ENCODE assay signal across 8 mouse cellular contexts in genomic region chr3:31094531-31095178, GRCm38 (mm10). TPM values are rescaled to one million over a fixed set of nuclear protein-coding genes. Genes with fewer than 3 reads are reported as not detected.
A peak's percentile ranks its signal among the peaks of the same experiment; 100 is the strongest.
DNase-seq lines count a peak whose midpoint lies in the region; ATAC-seq and TF ChIP-seq lines count a peak whose summit lies in the region.

TSS of gene Skil (plus strand) at chr3:31095058.

- intact Hi-C loops in heart, postnatal 36 days (cut with DNase I), result loop anchor here (1.0 to 5.0 kb wide), 3 partner anchors 37 to 302 kb away; partner anchors contain the start of gene Sec62

- H3K4me3 ChIP-seq in ES-E14 (ENCODE audit: insufficient read depth in 1 of 2, low read depth in 1 of 2, low read length in 2 of 2, poor library complexity in 1 of 2, severe bottlenecking in 1 of 2), result peak within 1 kb of the TSS; percentile 85 to 99
- H3K4me3 ChIP-seq in forebrain, embryonic 16.5 days (replicated peaks; ENCODE audit: low read length), result peak within 1 kb of the TSS; percentile 99
- peak within 1 kb of the TSS; percentile 98 for H3K4me3 ChIP-seq in lung, embryonic 15.5 days

- H3K4me1 ChIP-seq in ES-E14 (ENCODE audit: control insufficient read depth in 2 of 2, insufficient read depth in 2 of 2, low read length in 2 of 2, poor library complexity in 1 of 2), result peaks cover 21% of the 10 kb centered on the region in 2 experiments
- peaks cover 26% of the 10 kb centered on the region for H3K4me1 ChIP-seq in forebrain, embryonic 16.5 days (replicated peaks; ENCODE audit: control insufficient read depth, insufficient read depth, low read length)
- peaks cover 31% of the 10 kb centered on the region for H3K4me1 ChIP-seq in lung, embryonic 15.5 days

- H3K4me2 ChIP-seq in forebrain, embryonic 16.5 days (ENCODE audit: low read length), result peak within 1 kb of the TSS; percentile 90
- peak within 1 kb of the TSS; percentile 79 for H3K4me2 ChIP-seq in lung, embryonic 15.5 days

- H3K9ac ChIP-seq in ES-E14 (ENCODE audit: insufficient read depth, low read depth, low read length, poor library complexity, severe bottlenecking), result peak within 1 kb of the TSS; percentile 93
- H3K9ac ChIP-seq in forebrain, embryonic 16.5 days (replicated peaks; ENCODE audit: low read depth, low read length), result peak within 1 kb of the TSS; percentile 95
- H3K9ac ChIP-seq in lung, embryonic 15.5 days, result peak within 1 kb of the TSS; percentile 88

- H3K27ac ChIP-seq in ES-E14 (ENCODE audit: insufficient read depth, low read depth, low read length, poor library complexity, severe bottlenecking), result peak within 1 kb of the TSS; percentile 100
- H3K27ac ChIP-seq in forebrain, embryonic 16.5 days (ENCODE audit: low read length), result peak within 1 kb of the TSS; percentile 99
- H3K27ac ChIP-seq in lung, embryonic 15.5 days, result peak within 1 kb of the TSS; percentile 99

- no peaks in the 10 kb centered on the region for H3K27me3 ChIP-seq in forebrain, embryonic 16.5 days (replicated peaks; ENCODE audit: control insufficient read depth, insufficient read depth, low read length)
- H3K27me3 ChIP-seq in lung, embryonic 15.5 days, result no peaks in the 10 kb centered on the region

- peaks cover 5% of the 10 kb centered on the region; the same call in 1 of the 2 replicates for H3K36me3 ChIP-seq in ES-E14 (ENCODE audit: control insufficient read depth, insufficient read depth, low read length, poor library complexity, severe bottlenecking)
- no peaks in the 10 kb centered on the region for H3K36me3 ChIP-seq in forebrain, embryonic 16.5 days (ENCODE audit: control insufficient read depth, insufficient read depth)
- no peaks in the 10 kb centered on the region for H3K36me3 ChIP-seq in lung, embryonic 15.5 days

- in situ Hi-C loops in ES-E14 (cut with MboI; ENCODE audit: low sequenced_read_pairs in 2 of 2, unreplicated experiment in 2 of 2), result no loop called here

- no peaks in the 10 kb centered on the region for H3K9me3 ChIP-seq in ES-E14 (ENCODE audit: control insufficient read depth, insufficient read depth, low read depth, low read length)
- no peaks in the 10 kb centered on the region for H3K9me3 ChIP-seq in forebrain, embryonic 16.5 days (ENCODE audit: control insufficient read depth, low read length)
- no peaks in the 10 kb centered on the region for H3K9me3 ChIP-seq in lung, embryonic 15.5 days

- WGBS in forebrain, embryonic 16.5 days, result under 1% methylated on average over 40 of the region's 109 CpGs
- WGBS in lung, embryonic 15.5 days, result 0% methylated on average over 36 of the region's 109 CpGs

- DNase-seq in ES-E14 (ENCODE audit: low read depth, low spot score), result peak; percentile 84
- DNase-seq in cerebellum, adult 11-12 months, result peak; percentile 94
- DNase-seq in heart, postnatal 36 days, result peak; percentile 93 to 94
- DNase-seq in layer of hippocampus, adult 8-10 months (ENCODE audit: low spot score in 2 of 2), result peak; percentile 89 to 90
- DNase-seq in ovary, adult 18-20 months (ENCODE audit: low spot score), result peak; percentile 92
- peak; percentile 95 for DNase-seq in thymus, postnatal 0 days (ENCODE audit: low spot score)

- peak; percentile 93 for ATAC-seq in forebrain, embryonic 16.5 days
- peak; percentile 96 for ATAC-seq in lung, embryonic 15.5 days (ENCODE audit: borderline replicate concordance, extremely low read depth, low FRiP score, low TSS enrichment)

TF ChIP-seq in ES-E14, 5 proteins besides CTCF, POLR2A, EP300 and RAD21:
- TF ChIP-seq ZNF384 (IDR thresholded peaks at IDR 0.05; ENCODE audit: low read depth, low read length), result no peak
- no peak for TF ChIP-seq CHD2 (IDR thresholded peaks at IDR 0.05; ENCODE audit: low read depth, low read length)
- no peak for TF ChIP-seq MAFK (IDR thresholded peaks at IDR 0.05; ENCODE audit: insufficient read depth, low read depth, low read length)
- TF ChIP-seq ZC3H11A (IDR thresholded peaks at IDR 0.05; ENCODE audit: borderline replicate concordance, low read depth, low read length), result no peak
- no peak for TF ChIP-seq HCFC1 (IDR thresholded peaks at IDR 0.05; ENCODE audit: borderline replicate concordance, insufficient read depth, low read length)

RNA-seq across cellular contexts. Expression of gene Skil, which starts in this region (rescaled TPM):
- total RNA-seq in ES-E14 (2012; rRNA removed), result 68.9 and 92.2 TPM in 2 replicates
- 30.8 and 32.3 TPM in 2 replicates for polyA plus RNA-seq in forebrain, embryonic 16.5 days (2015; fragmentation: Nextera tagmentation; extraction: Ambion mirVana)
- total RNA-seq in heart, postnatal 36 days (2021), result 10 to 100 TPM; 15.0 to 17.0 TPM
- total RNA-seq in layer of hippocampus, adult 8-10 months (2022), result 10 to 100 TPM; 60.7 to 74.8 (median 65.5) TPM
- 20.6 and 22.0 TPM in 2 replicates for polyA plus RNA-seq in lung, embryonic 15.5 days (2015; fragmentation: Nextera tagmentation; extraction: Ambion mirVana)
- 14.6 and 17.0 TPM in 2 replicates for polyA plus RNA-seq in thymus, postnatal 0 days (2015; fragmentation: Nextera tagmentation; extraction: Ambion mirVana)

Comparison
In these comparisons a context has a peak if more than half of its experiments do, and no peak if none do; other contexts are left out.
1. Peak in every context shown above with its lines: DNase-seq, ATAC-seq, H3K4me3 ChIP-seq and H3K27ac ChIP-seq.